Mouse (Mus musculus) liver, embryonic 14.5 days (tissue): ENCODE measurements at regions not wholly inside any gene's neighbourhood (a gene's known extent, or its start where the extent isn't known, plus 50 kb on each side); places are given as distances from the start of the nearest gene placed in this dataset.

Experiments
- ATAC-seq: fragments of 200-750 bp; cut with Nextera tagmentation; 2 replicates; pipeline ENCODE4 v1.8.0; 2017; ENCODE audit warnings: moderate number of reproducible peaks, mild to moderate bottlenecking, moderate library complexity; ENCODE audit not compliant: insufficient read depth
- DNase-seq, 3 experiments: peaks; one replicate each; pipeline ENCODE4 v3.0.0-alpha.2; 2012 to 2013; ENCODE audit warnings: low read depth in 3 of 3, low spot score in 3 of 3
- H3K27ac ChIP-seq: fragments of 300-500 bp; sonication (generic); 2 replicates; pipeline ENCODE4 v1.5.1; 2014; ENCODE audit warnings: moderate library complexity, mild to moderate bottlenecking, control low read depth, inconsistent platforms
- H3K27me3 ChIP-seq: fragments of 300-500 bp; sonication (generic); 2 replicates; pipeline ENCODE4 v1.6.1; 2014; ENCODE audit warnings: mild to moderate bottlenecking, low read length, moderate library complexity; ENCODE audit not compliant: control insufficient read depth, insufficient read depth
- H3K36me3 ChIP-seq: fragments of 300-500 bp; sonication (generic); replicated peaks from 2 replicates; pipeline ENCODE4 v1.6.1; 2014; ENCODE audit warnings: low read depth; ENCODE audit not compliant: control insufficient read depth, insufficient read depth
- H3K4me1 ChIP-seq, 2 experiments: fragments of 200-500 bp in 1 of 2; fragments of 300-500 bp in 1 of 2; sonication (generic) in 1 of 2; replicated peaks; 2 replicates each; pipeline ENCODE4 v1.6.1; 2012 to 2014; ENCODE audit warnings: antibody characterized with exemption in 1 of 2, inconsistent platforms in 1 of 2, low read length in 1 of 2; ENCODE audit not compliant: control insufficient read depth in 2 of 2, insufficient read depth in 2 of 2
- H3K4me2 ChIP-seq: fragments of 300-500 bp; sonication (generic); 2 replicates; pipeline ENCODE4 v1.6.1; 2014; ENCODE audit warnings: low read depth, mild to moderate bottlenecking, control low read depth, moderate library complexity
- H3K4me3 ChIP-seq, 2 experiments: fragments of 200-500 bp in 1 of 2; fragments of 300-500 bp in 1 of 2; sonication (generic) in 1 of 2; 2 replicates each; pipeline ENCODE4 v1.5.1; 2012 to 2014; ENCODE audit warnings: low read depth in 2 of 2, low read length in 2 of 2, mild to moderate bottlenecking in 2 of 2, control low read depth in 1 of 2, inconsistent platforms in 1 of 2, moderate library complexity in 1 of 2; ENCODE audit not compliant: insufficient read depth in 1 of 2
- H3K9ac ChIP-seq: fragments of 300-500 bp; sonication (generic); replicated peaks from 2 replicates; pipeline ENCODE4 v1.6.1; 2014; ENCODE audit warnings: mild to moderate bottlenecking, control low read depth, moderate library complexity
- H3K9me3 ChIP-seq: fragments of 300-500 bp; sonication (generic); 2 replicates; pipeline ENCODE4 v1.6.1; 2016; ENCODE audit warnings: low read length, mixed read lengths; ENCODE audit not compliant: control insufficient read depth
- CTCF ChIP-seq: IDR thresholded peaks from 2 replicates; pipeline ENCODE4 v1.5.1; 2016; ENCODE audit warnings: antibody characterized with exemption, low read depth, control low read depth
- EP300 ChIP-seq: IDR thresholded peaks from 2 replicates; pipeline ENCODE4 v1.6.1; 2016; ENCODE audit warnings: antibody characterized with exemption, low read depth
- WGBS: fragments of 180-500 bp; shearing (Covaris S2); extraction: QIAGEN DNeasy Blood & Tissue Kit; methylation state at CpG from one replicate; pipeline ENCODE4 v1.1.7; 2014; ENCODE audit not compliant: insufficient replicate concordance; 5-methylcytosine and 5-hydroxymethylcytosine counted together

- Histone ChIP-seq H3K27me3 (no peaks in the 10 kb centered on the region), H3K36me3 (no peaks in the 10 kb centered on the region), H3K9me3 (no peaks in the 10 kb centered on the region), H3K9ac (no peak overlapping the region), H3K27ac (no peak overlapping the region), H3K4me2 (peak overlapping the region; percentile 56), H3K4me3 (no peak overlapping the region), H3K4me1 (peaks cover 4 to 21% of the 10 kb centered on the region in 2 experiments; a peak in 3 of 4 replicates)
- DNase-seq = no peak
- TF ChIP-seq CTCF (no peak), EP300 (no peak)
- 76% methylated on average over 8 of the region's 8 CpGs for WGBS
- ATAC-seq = no peak
These were observed 56.0 kb upstream of the Ahctf1 start for GRCm38 (mm10) chr1:179859552-179859902.

- ATAC-seq (peak; percentile 66; the same call in 1 of the 2 replicates), DNase-seq (peak in 2 of 3 experiments; percentile 42 to 54)
- no peaks in the 10 kb centered on the region for H3K9me3 ChIP-seq
- H3K36me3 ChIP-seq = no peaks in the 10 kb centered on the region
- no peak overlapping the region for H3K27ac ChIP-seq
- peak; percentile 72 for TF ChIP-seq EP300
- peak; percentile 62 for TF ChIP-seq CTCF
- H3K9ac ChIP-seq = peak overlapping the region; percentile 42
- peak overlapping the region; percentile 56 for H3K4me2 ChIP-seq
- H3K4me3 ChIP-seq = no peak overlapping the region
- H3K4me1 ChIP-seq = peaks cover 4 to 23% of the 10 kb centered on the region in 2 experiments; a peak in 3 of 4 replicates
- 15% methylated on average over 14 of the region's 14 CpGs for WGBS
- no peaks in the 10 kb centered on the region for H3K27me3 ChIP-seq
These were observed 55.5 kb upstream of the Ahctf1 start for GRCm38 (mm10) chr1:179858780-179859551.

DNA sequence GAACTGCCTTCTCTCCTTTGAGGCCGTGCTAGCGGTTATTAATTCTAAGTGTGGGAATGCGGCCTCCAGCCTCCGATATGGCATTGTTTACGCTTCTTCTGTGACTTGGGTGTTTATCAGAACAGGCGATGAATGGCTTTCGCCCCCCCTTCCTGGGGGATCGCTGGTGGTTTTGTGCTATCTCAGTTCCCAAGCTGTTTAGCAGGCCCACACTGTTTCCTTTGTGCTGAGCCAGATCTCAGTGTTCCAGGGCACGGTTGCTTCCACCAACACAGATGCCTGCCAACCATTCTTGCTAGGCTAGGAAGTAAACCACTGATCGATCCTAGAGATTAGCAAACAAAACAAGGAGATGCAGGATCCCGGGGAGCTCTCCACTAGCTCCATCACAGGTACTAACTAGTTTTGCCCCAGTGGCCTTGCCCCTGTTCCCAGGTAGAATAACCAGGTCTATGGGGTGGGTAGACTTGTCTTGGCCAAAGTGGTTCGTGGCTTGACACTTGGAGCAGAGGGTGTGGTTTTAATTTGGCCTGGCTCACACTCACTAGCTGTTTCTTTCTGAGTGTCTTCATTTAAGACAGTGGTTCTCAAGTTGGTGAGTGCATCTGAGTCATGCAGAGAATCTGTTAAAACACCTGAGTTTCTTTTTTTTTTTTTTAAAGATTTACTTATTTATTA lies 50.9 kb upstream of the Ahctf1 start:
- peak; percentile 87 for ATAC-seq
- Histone ChIP-seq H3K4me1 (peaks cover 8 to 19% of the 10 kb centered on the region in 2 experiments; a peak in 3 of 4 replicates), H3K9me3 (no peaks in the 10 kb centered on the region), H3K36me3 (no peaks in the 10 kb centered on the region), H3K4me3 (peak overlapping the region; percentile 8 to 19; a peak in 2 of 4 replicates), H3K4me2 (peak overlapping the region; percentile 55), H3K9ac (peak overlapping the region; percentile 42), H3K27me3 (no peaks in the 10 kb centered on the region), H3K27ac (peak overlapping the region; percentile 78)
- 5% methylated on average over 12 of the region's 12 CpGs for WGBS
- peak; percentile 59 to 72 (median 72) for DNase-seq
- TF ChIP-seq EP300 (peak; percentile 89), CTCF (no peak)
